Mouse (Mus musculus) kidney, adult 8-10 months (tissue): Measurements from ENCODE around the gene Tmem147.
"Not testable (repeated sequence)": the region's sequence is repeated elsewhere in the genome, so short reads cannot be mapped to it uniquely, and the experiment has no call there.

Experiments
- DNase-seq, 2 experiments: peaks; one replicate each; pipeline ENCODE4 v3.0.0; 2022

Gene Tmem147

GRCm38 (mm10) chr7:30729396-30730063 is at the start of gene Tmem147:
TSS of gene Tmem147 (minus strand) at chr7:30729540.
- peak; percentile 97 to 98 for DNase-seq

GRCm38 (mm10) chr7:30777911-30778310 is 48.6 kb upstream of the Tmem147 start:
- DNase-seq = no peak

GRCm38 (mm10) chr7:30777081-30777579 is 47.8 kb upstream of the Tmem147 start:
- DNase-seq = no peak

GRCm38 (mm10) chr7:30776104-30776503 is 46.8 kb upstream of the Tmem147 start:
- no peak for DNase-seq

GRCm38 (mm10) chr7:30769236-30769635 is 39.9 kb upstream of the Tmem147 start:
- DNase-seq = no peak

GRCm38 (mm10) chr7:30766408-30766807 is 37.1 kb upstream of the Tmem147 start:
- DNase-seq = no peak

- DNase-seq = no peak
Observed at GRCm38 (mm10) chr7:30765173-30765572, 35.8 kb upstream of the Tmem147 start.

- no peak for DNase-seq
Observed at GRCm38 (mm10) chr7:30763456-30763855, 34.1 kb upstream of the Tmem147 start, which contains the start of gene Dmkn. TSS of gene Dmkn (plus strand) at chr7:30763756.

GRCm38 (mm10) chr7:30761769-30762352 is 32.5 kb upstream of the Tmem147 start:
- no peak for DNase-seq

GRCm38 (mm10) chr7:30758853-30759252 is 29.5 kb upstream of the Tmem147 start:
- peak in 1 of 2 experiments; percentile 41 for DNase-seq

GRCm38 (mm10) chr7:30757001-30757400 is 27.7 kb upstream of the Tmem147 start:
- DNase-seq = no peak

GRCm38 (mm10) chr7:30751086-30751669 is 21.8 kb upstream of the Tmem147 start, which contains the start of gene Sbsn:
TSS of gene Sbsn (plus strand) at chr7:30751471.
- DNase-seq = no peak

- no peak for DNase-seq
Observed at GRCm38 (mm10) chr7:30749824-30750606, 20.7 kb upstream of the Tmem147 start.

- DNase-seq = no peak
Observed at GRCm38 (mm10) chr7:30747525-30748204, 18.3 kb upstream of the Tmem147 start.

- DNase-seq = peak in 1 of 2 experiments; percentile 19
Observed at GRCm38 (mm10) chr7:30744022-30744598, 14.8 kb upstream of the Tmem147 start.

GRCm38 (mm10) chr7:30743617-30744016 is 14.3 kb upstream of the Tmem147 start, which contains the start of gene Gapdhs:
TSS of gene Gapdhs (minus strand) at chr7:30743681.
- DNase-seq = not testable (repeated sequence)

- DNase-seq = not testable (repeated sequence)
Observed at GRCm38 (mm10) chr7:30742570-30742969, 13.2 kb upstream of the Tmem147 start.

GRCm38 (mm10) chr7:30736211-30736610 is 6.9 kb upstream of the Tmem147 start:
- no peak for DNase-seq

GRCm38 (mm10) chr7:30730064-30730722 is 853 bp upstream of the Tmem147 start:
- DNase-seq = not testable (repeated sequence)

GRCm38 (mm10) chr7:30728739-30729395 is 473 bp downstream of the Tmem147 start:
- DNase-seq = peak in 1 of 2 experiments; percentile 35

- peak; percentile 14 to 15 for DNase-seq
Observed at GRCm38 (mm10) chr7:30728214-30728613, 1.1 kb downstream of the Tmem147 start.
